Mouse (Mus musculus) lung, postnatal 25 days (tissue): ENCODE measurements at regions not wholly inside any gene's neighbourhood (a gene's known extent, or its start where the extent isn't known, plus 50 kb on each side); places are given as distances from the start of the nearest gene placed in this dataset.
"Not testable (repeated sequence)": the region's sequence is repeated elsewhere in the genome, so short reads cannot be mapped to it uniquely, and the experiment has no call there.

Experiments
- DNase-seq: peaks from one replicate; pipeline ENCODE4 v3.0.0; 2022; ENCODE audit warnings: low spot score

- DNase-seq, result no peak
Observed at GRCm38 (mm10) chr3:69669541-69669940, 52.2 kb upstream of the Nmd3 start.

- DNase-seq, result no peak
Observed at GRCm38 (mm10) chr3:69667820-69668219, 54.0 kb upstream of the Nmd3 start.

- no peak for DNase-seq
Observed at GRCm38 (mm10) chr3:69667359-69667758, 54.4 kb upstream of the Nmd3 start.

- no peak for DNase-seq
Observed at GRCm38 (mm10) chr3:69664277-69664676, 57.5 kb upstream of the Nmd3 start.

GRCm38 (mm10) chr3:69658185-69658584, 59.4 kb upstream of the B3galnt1 start:
- no peak for DNase-seq

- DNase-seq, result peak; percentile 57
Observed at GRCm38 (mm10) chr3:69657570-69657969, 58.8 kb upstream of the B3galnt1 start.

GRCm38 (mm10) chr3:69655651-69656050, 56.9 kb upstream of the B3galnt1 start:
- DNase-seq, result not testable (repeated sequence)

GRCm38 (mm10) chr3:69655001-69655400, 56.2 kb upstream of the B3galnt1 start:
- DNase-seq, result peak; percentile 38

GRCm38 (mm10) chr3:69653361-69653760, 54.6 kb upstream of the B3galnt1 start:
- DNase-seq, result not testable (repeated sequence)

GRCm38 (mm10) chr3:69649561-69649960, 50.8 kb upstream of the B3galnt1 start:
- DNase-seq, result no peak
